Mouse (Mus musculus): Measurements from ENCODE around the gene Prss48. TPM values are rescaled to one million over a fixed set of nuclear protein-coding genes. Genes with fewer than 3 reads are reported as not detected.

Gene Prss48
- polyA plus RNA-seq, 1 experiment: not detected

GRCm38 (mm10) chr3:85961134-85961533 lies 41.2 kb downstream of the Prss48 start:
- TF ChIP-seq POLR2A (IDR thresholded peaks at IDR 0.05; ENCODE audit: extremely low read depth, insufficient read depth, low read length) (no peak), CTCF (IDR thresholded peaks at IDR 0.05; ENCODE audit: extremely low read depth, insufficient read depth, low read length) (no peak)

DNA sequence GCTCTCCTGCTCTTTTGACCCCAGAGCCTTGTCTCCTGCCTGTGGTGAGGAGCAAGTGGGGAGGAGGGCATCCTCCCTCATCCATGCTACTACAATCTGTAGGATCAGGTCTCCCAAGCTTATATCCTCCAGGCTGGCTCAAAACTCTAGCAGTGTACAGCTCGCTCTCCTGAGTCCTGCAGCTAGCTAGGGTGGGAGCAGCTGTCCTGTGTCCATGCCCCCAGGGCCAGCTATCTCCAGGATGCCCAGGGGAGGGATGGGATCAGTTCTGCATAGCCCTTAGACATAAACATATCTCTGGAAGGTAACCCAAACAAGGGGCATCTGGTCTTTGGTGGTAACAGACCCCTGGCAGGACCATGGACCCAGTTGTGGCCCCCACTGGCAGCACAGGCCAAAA lies 42.6 kb downstream of the Prss48 start:
- Histone ChIP-seq H3K4me1 (ENCODE audit: control insufficient read depth, insufficient read depth, low read length) (no peaks in the 10 kb centered on the region; the same call in 1 of the 2 replicates), H3K27ac (ENCODE audit: insufficient read depth, low read length) (no peak overlapping the region), H3K4me3 (ENCODE audit: insufficient read depth, low read length) (no peak overlapping the region)
- no peak for TF ChIP-seq POLR2A (IDR thresholded peaks at IDR 0.05; ENCODE audit: extremely low read depth, insufficient read depth, low read length)
- TF ChIP-seq CTCF (IDR thresholded peaks at IDR 0.05; ENCODE audit: extremely low read depth, insufficient read depth, low read length): no peak

More at GRCm38 (mm10) chr3:85961134-85961533, 41.2 kb downstream of the Prss48 start:
- Histone ChIP-seq H3K4me3 (ENCODE audit: insufficient read depth, low read length) (no peak overlapping the region), H3K27ac (ENCODE audit: insufficient read depth, low read length) (no peak overlapping the region), H3K4me1 (ENCODE audit: control insufficient read depth, insufficient read depth, low read length) (no peaks in the 10 kb centered on the region; the same call in 1 of the 2 replicates)

- Histone ChIP-seq H3K4me3 (ENCODE audit: insufficient read depth, low read length) (no peak overlapping the region), H3K4me1 (ENCODE audit: control insufficient read depth, insufficient read depth, low read length) (no peaks in the 10 kb centered on the region), H3K27ac (ENCODE audit: insufficient read depth, low read length) (no peak overlapping the region)
- TF ChIP-seq POLR2A (IDR thresholded peaks at IDR 0.05; ENCODE audit: extremely low read depth, insufficient read depth, low read length) (no peak), CTCF (IDR thresholded peaks at IDR 0.05; ENCODE audit: extremely low read depth, insufficient read depth, low read length) (no peak)
Measured at GRCm38 (mm10) chr3:85955704-85956103, 46.6 kb downstream of the Prss48 start.

DNA sequence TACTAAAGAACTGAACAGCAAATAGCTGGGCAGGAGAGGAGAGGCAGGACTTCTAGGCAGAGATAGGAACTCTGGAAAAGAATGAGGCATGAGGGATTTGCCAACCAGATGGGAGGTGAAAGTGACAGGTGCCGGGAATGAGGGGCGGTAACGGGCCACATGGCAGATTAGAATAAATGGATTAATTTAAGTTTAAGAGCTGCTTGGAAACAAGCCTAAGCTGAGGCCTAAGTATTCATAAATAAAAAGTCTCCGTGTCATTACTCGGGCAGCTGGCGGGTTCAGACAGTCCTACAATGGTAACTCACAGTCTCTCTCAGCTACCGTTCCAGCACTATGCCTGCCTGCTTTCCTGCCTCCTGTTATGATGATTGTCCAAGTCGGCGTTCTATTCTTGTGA lies 47.0 kb downstream of the Prss48 start:
- Histone ChIP-seq H3K4me1 (ENCODE audit: control insufficient read depth, insufficient read depth, low read length) (no peaks in the 10 kb centered on the region), H3K4me3 (ENCODE audit: insufficient read depth, low read length) (no peak overlapping the region), H3K27ac (ENCODE audit: insufficient read depth, low read length) (no peak overlapping the region)
- TF ChIP-seq POLR2A (IDR thresholded peaks at IDR 0.05; ENCODE audit: extremely low read depth, insufficient read depth, low read length) (no peak), CTCF (IDR thresholded peaks at IDR 0.05; ENCODE audit: extremely low read depth, insufficient read depth, low read length) (no peak)

DNA sequence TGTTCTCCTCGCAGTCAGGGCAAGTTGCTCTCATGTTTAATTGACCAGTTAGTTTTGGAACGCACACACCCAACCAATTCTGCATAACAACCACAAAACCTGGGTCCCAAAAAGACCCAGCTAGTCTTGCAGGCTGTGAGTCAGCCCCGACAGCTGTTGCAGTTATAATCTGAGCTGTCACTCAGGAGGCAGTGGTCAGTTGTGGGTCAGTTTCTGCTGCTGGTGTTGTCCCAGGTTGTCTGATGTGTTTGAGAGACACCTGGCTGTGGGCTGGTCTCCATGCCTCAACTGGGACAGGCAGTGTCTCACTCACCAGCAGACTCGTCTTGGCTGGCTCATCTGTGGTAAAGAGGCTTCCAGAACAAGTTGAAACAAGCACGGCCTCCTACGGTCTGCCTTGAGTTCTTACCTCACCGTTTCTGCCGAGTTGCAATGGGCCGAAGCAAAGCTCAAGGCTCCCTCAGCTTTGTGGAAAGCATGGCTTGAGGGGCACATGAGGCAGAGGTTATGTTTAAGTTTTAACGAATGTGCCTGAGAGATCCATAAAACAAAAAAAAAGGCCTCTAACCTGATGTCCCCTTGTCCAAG lies 49.5 kb downstream of the Prss48 start:
- Histone ChIP-seq H3K4me1 (ENCODE audit: control insufficient read depth, insufficient read depth, low read length) (no peaks in the 10 kb centered on the region), H3K27ac (ENCODE audit: insufficient read depth, low read length) (no peak overlapping the region), H3K4me3 (ENCODE audit: insufficient read depth, low read length) (no peak overlapping the region)
- TF ChIP-seq CTCF (IDR thresholded peaks at IDR 0.05; ENCODE audit: extremely low read depth, insufficient read depth, low read length) (no peak), POLR2A (IDR thresholded peaks at IDR 0.05; ENCODE audit: extremely low read depth, insufficient read depth, low read length) (no peak)

DNA sequence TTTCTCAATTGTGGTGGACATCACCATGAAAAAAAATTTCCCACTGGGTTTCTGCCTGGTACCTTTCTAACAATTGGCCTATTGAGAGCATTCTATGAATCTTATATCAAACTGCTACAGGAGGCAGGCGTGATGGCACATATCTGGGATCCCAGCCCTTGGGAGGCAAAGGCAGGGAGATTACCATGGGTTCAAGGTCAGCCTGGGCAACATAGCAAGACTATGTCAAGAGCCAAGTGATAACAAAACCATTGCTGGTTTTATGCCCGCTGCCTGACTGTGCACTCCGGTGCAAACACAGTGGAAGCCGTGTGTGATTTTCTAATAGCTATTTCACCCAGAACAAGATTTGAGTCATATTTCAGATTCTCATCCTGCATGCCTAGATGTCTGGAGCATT lies 51.4 kb downstream of the Prss48 start:
- no peak for TF ChIP-seq CTCF (IDR thresholded peaks at IDR 0.05; ENCODE audit: extremely low read depth, insufficient read depth, low read length)
- no peak for TF ChIP-seq POLR2A (IDR thresholded peaks at IDR 0.05; ENCODE audit: extremely low read depth, insufficient read depth, low read length)
- no peak overlapping the region for H3K4me3 ChIP-seq (ENCODE audit: insufficient read depth, low read length)
- no peak overlapping the region for H3K27ac ChIP-seq (ENCODE audit: insufficient read depth, low read length)
- H3K4me1 ChIP-seq (ENCODE audit: control insufficient read depth, insufficient read depth, low read length): no peaks in the 10 kb centered on the region

Other genes with a start within 250 kb of the Prss48 start
- 2.5 and 4.7 TPM in 2 replicates for gene Fam160a1, start 185.2 kb downstream of the Prss48 start, polyA plus RNA-seq (2012; rRNA removed)
- gene Glt28d2, start 115.0 kb downstream of the Prss48 start, polyA plus RNA-seq (2012; rRNA removed): 0.29 and 0.34 TPM in 2 replicates
- gene Gm37240, start 115.0 kb downstream of the Prss48 start, polyA plus RNA-seq (2012; rRNA removed): 0.06 and 0.81 TPM in 2 replicates
- 13.5 and 14.7 TPM in 2 replicates for gene Sh3d19, start 31.4 kb downstream of the Prss48 start, polyA plus RNA-seq (2012; rRNA removed)
- 661 and 697 TPM in 2 replicates for gene Rps3a1, start 140.2 kb upstream of the Prss48 start, polyA plus RNA-seq (2012; rRNA removed)
- 12.1 and 13.9 TPM in 2 replicates for gene Lrba, start 222.2 kb upstream of the Prss48 start, polyA plus RNA-seq (2012; rRNA removed)